ENCODE assay signal across 10 mouse cellular contexts in the genomic region with DNA sequence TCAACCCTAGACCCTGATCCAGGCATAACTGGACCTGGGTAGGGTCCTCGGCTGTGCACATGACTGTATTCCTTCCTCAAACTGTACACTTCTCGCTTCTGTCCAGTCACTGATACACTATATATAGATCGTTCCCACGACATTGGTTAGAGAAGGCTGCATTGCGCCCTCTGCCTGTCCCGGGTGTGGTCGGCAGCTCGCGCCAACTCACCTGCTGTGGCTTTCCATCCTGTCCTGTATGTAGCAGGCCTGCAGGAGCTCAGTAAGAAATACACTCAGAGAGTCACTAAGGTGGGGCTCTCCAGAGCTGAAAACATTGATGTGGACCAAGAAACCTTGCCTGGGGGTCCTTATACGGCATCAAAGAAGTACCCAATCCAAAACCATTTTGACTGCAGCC. TPM values are rescaled to one million over a fixed set of nuclear protein-coding genes. Genes with fewer than 3 reads are reported as not detected.
A peak's percentile ranks its signal among the peaks of the same experiment; 100 is the strongest.
DNase-seq lines count a peak whose midpoint lies in the region; ATAC-seq lines count a peak whose summit lies in the region.
"Had no signal": no experiment of that assay in that cellular context is flagged by ENCODE, and none has a peak within 500 bp of the region (broad histone marks: within the 10 kb centered on the region; RNA-seq: fewer than 3 reads in every experiment).

No protein-coding gene starts in this region.

- no peaks in the 10 kb centered on the region for H3K36me3 ChIP-seq in limb, embryonic 12.5 days
- no peaks in the 10 kb centered on the region for H3K36me3 ChIP-seq in limb, embryonic 10.5 days
- no peaks in the 10 kb centered on the region for H3K36me3 ChIP-seq in midbrain, embryonic 13.5 days
- H3K36me3 ChIP-seq: heart, embryonic 10.5 days had no signal

- H3K27ac ChIP-seq in limb, embryonic 12.5 days = no peak overlapping the region
- H3K27ac ChIP-seq in limb, embryonic 10.5 days = no peak overlapping the region
- no peak overlapping the region for H3K27ac ChIP-seq in midbrain, embryonic 13.5 days
- H3K27ac ChIP-seq: heart, embryonic 10.5 days; kidney, postnatal 0 days had no signal

- no peaks in the 10 kb centered on the region for H3K4me1 ChIP-seq in limb, embryonic 12.5 days (replicated peaks)
- H3K4me1 ChIP-seq in limb, embryonic 10.5 days = no peaks in the 10 kb centered on the region
- no peaks in the 10 kb centered on the region for H3K4me1 ChIP-seq in midbrain, embryonic 13.5 days (replicated peaks)
- H3K4me1 ChIP-seq: heart, embryonic 10.5 days had no signal

- 66% methylated on average over 10 of the region's 10 CpGs for WGBS in limb, embryonic 12.5 days
- WGBS in limb, embryonic 10.5 days = 77% methylated on average over 10 of the region's 10 CpGs
- 69% methylated on average over 10 of the region's 10 CpGs for WGBS in midbrain, embryonic 13.5 days

- ATAC-seq in limb, embryonic 12.5 days (ENCODE audit: insufficient number of reproducible peaks, insufficient read depth, low FRiP score, low TSS enrichment, low read depth) = no peak
- ATAC-seq in erythroblast, adult 5-6 weeks (replicated peaks; ENCODE audit: low FRiP score, poor library complexity, severe bottlenecking) = 0 out of 2 replicates have a peak, but pooled peaks have one; percentile 33
- 0 out of 2 replicates have a peak, but pooled peaks have one; percentile 30 for ATAC-seq in midbrain, embryonic 13.5 days

- H3K9me3 ChIP-seq in limb, embryonic 12.5 days = 0 out of 2 replicates have a peak, but pooled peaks cover 8% of the 10 kb centered on the region
- no peaks in the 10 kb centered on the region for H3K9me3 ChIP-seq in limb, embryonic 10.5 days (replicated peaks)
- no peaks in the 10 kb centered on the region for H3K9me3 ChIP-seq in midbrain, embryonic 13.5 days
- H3K9me3 ChIP-seq: heart, embryonic 10.5 days had no signal

- H3K9ac ChIP-seq in limb, embryonic 12.5 days (replicated peaks) = no peak overlapping the region
- H3K9ac ChIP-seq in midbrain, embryonic 13.5 days (replicated peaks) = no peak overlapping the region

- H3K4me2 ChIP-seq in limb, embryonic 12.5 days = peak overlapping the region; percentile 33; the same call in 1 of the 2 replicates
- peak overlapping the region; percentile 9; the same call in 1 of the 2 replicates for H3K4me2 ChIP-seq in midbrain, embryonic 13.5 days (replicated peaks)

- H3K4me3 ChIP-seq in limb, embryonic 12.5 days (replicated peaks) = no peak overlapping the region
- no peak overlapping the region for H3K4me3 ChIP-seq in limb, embryonic 10.5 days
- H3K4me3 ChIP-seq in midbrain, embryonic 13.5 days (replicated peaks) = no peak overlapping the region
- H3K4me3 ChIP-seq: heart, embryonic 10.5 days had no signal

- DNase-seq in limb, embryonic 10.5 days (ENCODE audit: low spot score) = no peak
- peak; percentile 81 for DNase-seq in R1 (ENCODE audit: low read depth, low spot score)
- no peak for DNase-seq in ovary, postnatal 14 days (ENCODE audit: low spot score)
- DNase-seq in kidney, postnatal 14 days = no peak

- peaks cover 3% of the 10 kb centered on the region; the same call in 1 of the 2 replicates for H3K27me3 ChIP-seq in limb, embryonic 12.5 days
- H3K27me3 ChIP-seq in limb, embryonic 10.5 days (ENCODE audit: low read depth, poor library complexity, severe bottlenecking) = no peaks in the 10 kb centered on the region
- H3K27me3 ChIP-seq in midbrain, embryonic 13.5 days = no peaks in the 10 kb centered on the region

RNA-seq across cellular contexts. Expression of a gene that starts 17.6 kb away (rescaled TPM):
- polyA plus RNA-seq in limb, embryonic 12.5 days (2016; fragmentation: Nextera tagmentation; extraction: Ambion mirVana) = 0.09 and 0.15 TPM in 2 replicates
- polyA plus RNA-seq in limb, embryonic 10.5 days (2016; fragmentation: Nextera tagmentation; extraction: Ambion mirVana) = 0.05 and 0.08 TPM in 2 replicates
- total RNA-seq in erythroblast, adult 5-6 weeks (2015; ENCODE audit: low replicate concordance) = not detected in 2 replicates
- not detected in 2 replicates for total RNA-seq in erythroblast, adult 5-6 weeks (2017; ENCODE audit: low replicate concordance)
- polyA plus RNA-seq in midbrain, embryonic 13.5 days (2015; fragmentation: Nextera tagmentation; extraction: Ambion mirVana) = 3.0 and 3.5 TPM in 2 replicates
- polyA plus RNA-seq: kidney, postnatal 0 days; thymus, postnatal 0 days had no signal

RNA-seq across cellular contexts. Expression of a gene that starts 37.5 kb away (rescaled TPM):
- 31.5 and 31.6 TPM in 2 replicates for polyA plus RNA-seq in limb, embryonic 12.5 days (2016; fragmentation: Nextera tagmentation; extraction: Ambion mirVana)
- 17.5 and 26.2 TPM in 2 replicates for polyA plus RNA-seq in limb, embryonic 10.5 days (2016; fragmentation: Nextera tagmentation; extraction: Ambion mirVana)
- total RNA-seq in erythroblast, adult 5-6 weeks (2015; ENCODE audit: low replicate concordance) = 48.0 and 57.3 TPM in 2 replicates
- 160 and 298 TPM in 2 replicates for total RNA-seq in erythroblast, adult 5-6 weeks (2017; ENCODE audit: low replicate concordance)
- polyA plus RNA-seq in midbrain, embryonic 13.5 days (2015; fragmentation: Nextera tagmentation; extraction: Ambion mirVana) = 15.5 and 17.0 TPM in 2 replicates

RNA-seq across cellular contexts. Expression of a gene that starts 49.0 kb away (rescaled TPM):
- 689 and 751 TPM in 2 replicates for polyA plus RNA-seq in limb, embryonic 12.5 days (2016; fragmentation: Nextera tagmentation; extraction: Ambion mirVana)
- polyA plus RNA-seq in limb, embryonic 10.5 days (2016; fragmentation: Nextera tagmentation; extraction: Ambion mirVana) = 933 and 1,138 TPM in 2 replicates
- 125 and 151 TPM in 2 replicates for total RNA-seq in erythroblast, adult 5-6 weeks (2015; ENCODE audit: low replicate concordance)
- total RNA-seq in erythroblast, adult 5-6 weeks (2017; ENCODE audit: low replicate concordance) = 77.9 and 87.8 TPM in 2 replicates
- polyA plus RNA-seq in midbrain, embryonic 13.5 days (2015; fragmentation: Nextera tagmentation; extraction: Ambion mirVana) = 529 and 559 TPM in 2 replicates
